32 mouse cellular contexts compared by ENCODE assay signal in genomic region chr17:65586892-65587291, GRCm38 (mm10). TPM values are rescaled to one million over a fixed set of nuclear protein-coding genes. Genes with fewer than 3 reads are reported as not detected.
DNase-seq lines count a peak whose midpoint lies in the region; ATAC-seq and TF ChIP-seq lines count a peak whose summit lies in the region.
"Had no signal": no experiment of that assay in that cellular context is flagged by ENCODE, and none has a peak within 500 bp of the region (broad histone marks: within the 10 kb centered on the region; RNA-seq: fewer than 3 reads in every experiment).

No protein-coding gene starts in this region.

- peak overlapping the region; percentile 68 for H3K27ac ChIP-seq in heart, embryonic 13.5 days (replicated peaks)
- H3K27ac ChIP-seq in heart, adult 2 months = no peak overlapping the region
- peak overlapping the region; percentile 43; the same call in 1 of the 2 replicates for H3K27ac ChIP-seq in heart, postnatal 0 days (ENCODE audit: low read depth)
- H3K27ac ChIP-seq in heart, embryonic 10.5 days = no peak overlapping the region
- H3K27ac ChIP-seq in intestine, embryonic 16.5 days (ENCODE audit: low read length) = no peak overlapping the region
- H3K27ac ChIP-seq: embryonic facial prominence, embryonic 10.5 days; embryonic facial prominence, embryonic 13.5 days; forebrain, embryonic 12.5 days; forebrain, embryonic 15.5 days; hindbrain, embryonic 14.5 days; hindbrain, postnatal 0 days had no signal

- intact Hi-C loops in heart, adult 2 months (cut with DNase I) = no loop called here

- no peak overlapping the region for H3K4me3 ChIP-seq in heart, embryonic 13.5 days
- H3K4me3 ChIP-seq in heart, adult 2 months = no peak overlapping the region
- H3K4me3 ChIP-seq in heart, postnatal 0 days (ENCODE audit: low read depth, low read length) = no peak overlapping the region
- no peak overlapping the region for H3K4me3 ChIP-seq in heart, embryonic 10.5 days
- no peak overlapping the region for H3K4me3 ChIP-seq in intestine, embryonic 16.5 days (ENCODE audit: low read length)
- H3K4me3 ChIP-seq: embryonic facial prominence, embryonic 10.5 days; embryonic facial prominence, embryonic 13.5 days; erythroblast, embryonic 14.5 days; forebrain, embryonic 12.5 days; forebrain, embryonic 15.5 days had no signal

- WGBS in heart, embryonic 13.5 days = 44% methylated on average over 3 of the region's 3 CpGs
- WGBS in heart, adult 2 months = 62% methylated on average over 3 of the region's 3 CpGs
- WGBS in heart, postnatal 0 days = 31% methylated on average over 3 of the region's 3 CpGs
- WGBS in heart, embryonic 10.5 days = 58% methylated on average over 3 of the region's 3 CpGs
- 71% methylated on average over 3 of the region's 3 CpGs for WGBS in intestine, embryonic 16.5 days

- TF ChIP-seq POLR2A in heart, adult 2 months (IDR thresholded peaks at IDR 0.05; ENCODE audit: insufficient read depth, low read depth, low read length) = no peak

- peaks cover 37% of the 10 kb centered on the region for H3K36me3 ChIP-seq in heart, embryonic 13.5 days
- H3K36me3 ChIP-seq in heart, adult 2 months (ENCODE audit: control insufficient read depth, insufficient read depth, low read length) = peaks cover 11% of the 10 kb centered on the region
- H3K36me3 ChIP-seq in heart, postnatal 0 days (replicated peaks; ENCODE audit: control insufficient read depth, insufficient read depth, low read length) = peaks cover 20% of the 10 kb centered on the region
- H3K36me3 ChIP-seq in heart, embryonic 10.5 days = peaks cover 10% of the 10 kb centered on the region
- H3K36me3 ChIP-seq in intestine, embryonic 16.5 days (ENCODE audit: control insufficient read depth, insufficient read depth, low read length) = 0 out of 2 replicates have a peak, but pooled peaks cover 3% of the 10 kb centered on the region

- peaks cover 4% of the 10 kb centered on the region; the same call in 1 of the 2 replicates for H3K79me2 ChIP-seq in heart, adult 2 months (replicated peaks; ENCODE audit: control insufficient read depth, insufficient read depth, low read length)

- H3K27me3 ChIP-seq in heart, embryonic 13.5 days (replicated peaks) = no peaks in the 10 kb centered on the region
- H3K27me3 ChIP-seq in heart, adult 2 months (ENCODE audit: control insufficient read depth, insufficient read depth, low read length) = no peaks in the 10 kb centered on the region
- H3K27me3 ChIP-seq in heart, postnatal 0 days (ENCODE audit: control insufficient read depth, insufficient read depth, low read length) = no peaks in the 10 kb centered on the region
- no peaks in the 10 kb centered on the region for H3K27me3 ChIP-seq in heart, embryonic 10.5 days (ENCODE audit: insufficient read depth, poor library complexity, severe bottlenecking)
- H3K27me3 ChIP-seq in intestine, embryonic 16.5 days (replicated peaks; ENCODE audit: control insufficient read depth, insufficient read depth, low read length) = no peaks in the 10 kb centered on the region
- H3K27me3 ChIP-seq: embryonic facial prominence, embryonic 13.5 days; forebrain, embryonic 12.5 days; forebrain, embryonic 15.5 days; Patski had no signal

- H3K4me2 ChIP-seq in heart, embryonic 13.5 days = no peak overlapping the region
- H3K4me2 ChIP-seq in heart, postnatal 0 days (ENCODE audit: low read depth, low read length) = no peak overlapping the region
- H3K4me2 ChIP-seq in intestine, embryonic 16.5 days (ENCODE audit: low read depth, low read length) = no peak overlapping the region
- H3K4me2 ChIP-seq: embryonic facial prominence, embryonic 13.5 days; forebrain, embryonic 12.5 days; forebrain, embryonic 15.5 days; hindbrain, embryonic 14.5 days had no signal

- DNase-seq in heart, adult 2 months = no peak
- DNase-seq in heart, postnatal 0 days (ENCODE audit: low spot score) = no peak
- no peak for DNase-seq in heart, embryonic 10.5 days (ENCODE audit: low spot score)
- no peak for DNase-seq in MN1 (ENCODE audit: low spot score)
- DNase-seq: adrenal gland, adult 8-10 months; adrenal gland, postnatal 25 days; cerebellum, adult 11-12 months; cerebellum, adult 8-10 months; cerebellum, postnatal 10 days; cerebellum, postnatal 36 days; embryo, embryonic 11 days; gastrocnemius, postnatal 25 days; heart, postnatal 10 days; heart, postnatal 4 days; kidney, adult 18-20 months; kidney, adult 9 months had no signal

- TF ChIP-seq CTCF in heart, adult 2 months (IDR thresholded peaks at IDR 0.05) = no peak
- TF ChIP-seq CTCF in heart, postnatal 0 days (IDR thresholded peaks at IDR 0.05; ENCODE audit: low read depth) = no peak

- TF ChIP-seq EP300 in heart, adult 2 months (IDR thresholded peaks at IDR 0.05; ENCODE audit: insufficient read depth, low read depth, low read length) = no peak
- no peak for TF ChIP-seq EP300 in heart, postnatal 0 days (IDR thresholded peaks at IDR 0.05; ENCODE audit: low read depth)

- no peak overlapping the region for H3K9ac ChIP-seq in heart, embryonic 13.5 days
- no peak overlapping the region for H3K9ac ChIP-seq in heart, adult 2 months (ENCODE audit: low read depth, low read length)
- no peak overlapping the region for H3K9ac ChIP-seq in heart, postnatal 0 days (replicated peaks; ENCODE audit: low read depth, low read length)
- H3K9ac ChIP-seq in intestine, embryonic 16.5 days (ENCODE audit: low read depth, low read length) = no peak overlapping the region
- H3K9ac ChIP-seq: embryonic facial prominence, embryonic 13.5 days; forebrain, embryonic 12.5 days; forebrain, embryonic 15.5 days; hindbrain, embryonic 14.5 days had no signal

- ATAC-seq in heart, embryonic 13.5 days (ENCODE audit: extremely low read depth, insufficient number of reproducible peaks, low FRiP score, low TSS enrichment) = no peak
- ATAC-seq in heart, postnatal 0 days (ENCODE audit: insufficient read depth, low read depth) = no peak
- peak; percentile 70 for ATAC-seq in intestine, embryonic 16.5 days
- 0 out of 2 replicates have a peak, but pooled peaks have one; percentile 4 for ATAC-seq in megakaryocyte-erythroid progenitor cell, adult 5-6 weeks (replicated peaks; ENCODE audit: low FRiP score, low TSS enrichment, poor library complexity, severe bottlenecking)
- ATAC-seq: forebrain, embryonic 15.5 days; hindbrain, postnatal 0 days; inflammation-experienced regulatory T-cells, adult 6 months; Patski had no signal

- H3K4me1 ChIP-seq in heart, embryonic 13.5 days = peaks cover 6% of the 10 kb centered on the region
- no peaks in the 10 kb centered on the region; the same call in 1 of the 2 replicates for H3K4me1 ChIP-seq in heart, adult 2 months (ENCODE audit: control insufficient read depth, insufficient read depth, low read length)
- no peaks in the 10 kb centered on the region; the same call in 1 of the 2 replicates for H3K4me1 ChIP-seq in heart, postnatal 0 days (ENCODE audit: control insufficient read depth, insufficient read depth)
- H3K4me1 ChIP-seq in heart, embryonic 10.5 days = 0 out of 2 replicates have a peak, but pooled peaks cover 6% of the 10 kb centered on the region
- no peaks in the 10 kb centered on the region for H3K4me1 ChIP-seq in intestine, embryonic 16.5 days (ENCODE audit: control insufficient read depth, insufficient read depth, low read length)
- H3K4me1 ChIP-seq: embryonic facial prominence, embryonic 10.5 days; embryonic facial prominence, embryonic 13.5 days; forebrain, embryonic 12.5 days; forebrain, embryonic 15.5 days had no signal

- H3K9me3 ChIP-seq in heart, embryonic 13.5 days = no peaks in the 10 kb centered on the region
- H3K9me3 ChIP-seq in heart, postnatal 0 days (replicated peaks; ENCODE audit: control insufficient read depth, low read length) = no peaks in the 10 kb centered on the region
- H3K9me3 ChIP-seq in heart, embryonic 10.5 days = no peaks in the 10 kb centered on the region
- H3K9me3 ChIP-seq in intestine, embryonic 16.5 days (ENCODE audit: control insufficient read depth, low read length) = no peaks in the 10 kb centered on the region
- H3K9me3 ChIP-seq: embryonic facial prominence, embryonic 10.5 days; embryonic facial prominence, embryonic 13.5 days; forebrain, embryonic 12.5 days; forebrain, embryonic 15.5 days had no signal

RNA-seq across cellular contexts. Expression of gene Vapa, which starts 26.5 kb away (rescaled TPM):
- 132 and 153 TPM in 2 replicates for polyA plus RNA-seq in heart, embryonic 13.5 days (2015; fragmentation: Nextera tagmentation; extraction: Ambion mirVana)
- total RNA-seq in heart, adult 2 months (2021) = 10 to 100 TPM; 86.1 to 91.4 TPM
- 14.3 and 21.0 TPM in 2 replicates for polyA plus RNA-seq in heart, adult 2 months (2012; rRNA removed)
- 49.8 and 79.9 TPM in 2 replicates for total RNA-seq in heart, postnatal 0 days (2014; rRNA removed; ENCODE audit: low replicate concordance)
- 139 and 144 TPM in 2 replicates for polyA plus RNA-seq in heart, postnatal 0 days (2015; fragmentation: Nextera tagmentation; extraction: Ambion mirVana)
- polyA plus RNA-seq in heart, embryonic 10.5 days (2016; fragmentation: Nextera tagmentation; extraction: Ambion mirVana) = 153 and 179 TPM in 2 replicates
- polyA plus RNA-seq in intestine, embryonic 16.5 days (2015; fragmentation: Nextera tagmentation; extraction: Ambion mirVana) = 194 and 204 TPM in 2 replicates
- total RNA-seq in megakaryocyte-erythroid progenitor cell, adult 5-6 weeks (2014; fragmentation: Nextera tagmentation) = 93.1 and 132 TPM in 2 replicates
- 94.5 and 99.9 TPM in 2 replicates for total RNA-seq in megakaryocyte-erythroid progenitor cell, adult 5-6 weeks (2017)

RNA-seq across cellular contexts. Expression of gene Tmem232, which starts 46.3 kb away (rescaled TPM):
- polyA plus RNA-seq in heart, embryonic 13.5 days (2015; fragmentation: Nextera tagmentation; extraction: Ambion mirVana) = 0.09 TPM in 2 replicates
- not detected for total RNA-seq in heart, adult 2 months (2021)
- 0.14 and 0.23 TPM in 2 replicates for polyA plus RNA-seq in heart, adult 2 months (2012; rRNA removed)
- total RNA-seq in heart, postnatal 0 days (2014; rRNA removed; ENCODE audit: low replicate concordance) = not detected in 2 replicates
- 0.18 and 0.23 TPM in 2 replicates for polyA plus RNA-seq in heart, postnatal 0 days (2015; fragmentation: Nextera tagmentation; extraction: Ambion mirVana)
- polyA plus RNA-seq in heart, embryonic 10.5 days (2016; fragmentation: Nextera tagmentation; extraction: Ambion mirVana) = 0.20 TPM in 1 of 2 replicates, not detected in the other
- polyA plus RNA-seq in intestine, embryonic 16.5 days (2015; fragmentation: Nextera tagmentation; extraction: Ambion mirVana) = not detected in 2 replicates
- total RNA-seq in megakaryocyte-erythroid progenitor cell, adult 5-6 weeks (2014; fragmentation: Nextera tagmentation) = not detected in 2 replicates
- total RNA-seq in megakaryocyte-erythroid progenitor cell, adult 5-6 weeks (2017) = not detected in 2 replicates
- total RNA-seq: adrenal gland, adult 8-10 months; adrenal gland, postnatal 25 days had no signal
- polyA plus RNA-seq: C2C12; embryonic facial prominence, embryonic 10.5 days; erythroblast, embryonic 14.5 days; forebrain, embryonic 12.5 days; inflammation-experienced regulatory T-cells, adult 6 months; Patski had no signal

RNA-seq across cellular contexts. Expression of gene Txndc2, which starts 55.1 kb away (rescaled TPM):
- polyA plus RNA-seq in heart, embryonic 13.5 days (2015; fragmentation: Nextera tagmentation; extraction: Ambion mirVana) = 0.10 TPM in 1 of 2 replicates, not detected in the other
- total RNA-seq in heart, adult 2 months (2021) = not detected
- polyA plus RNA-seq in heart, adult 2 months (2012; rRNA removed) = 0.09 and 0.12 TPM in 2 replicates
- total RNA-seq in heart, postnatal 0 days (2014; rRNA removed; ENCODE audit: low replicate concordance) = not detected in 2 replicates
- 0.16 and 0.18 TPM in 2 replicates for polyA plus RNA-seq in heart, postnatal 0 days (2015; fragmentation: Nextera tagmentation; extraction: Ambion mirVana)
- 0.12 TPM in 1 of 2 replicates, not detected in the other for polyA plus RNA-seq in heart, embryonic 10.5 days (2016; fragmentation: Nextera tagmentation; extraction: Ambion mirVana)
- not detected in 2 replicates for polyA plus RNA-seq in intestine, embryonic 16.5 days (2015; fragmentation: Nextera tagmentation; extraction: Ambion mirVana)
- not detected in 2 replicates for total RNA-seq in megakaryocyte-erythroid progenitor cell, adult 5-6 weeks (2014; fragmentation: Nextera tagmentation)
- total RNA-seq in megakaryocyte-erythroid progenitor cell, adult 5-6 weeks (2017) = not detected in 2 replicates
- total RNA-seq: gastrocnemius, adult 8-10 months; gastrocnemius, postnatal 25 days; hindbrain, postnatal 0 days had no signal
- polyA plus RNA-seq: cortical plate, adult 2 months; embryonic facial prominence, embryonic 13.5 days; erythroblast, embryonic 14.5 days; hindbrain, embryonic 11.5 days; inflammation-experienced regulatory T-cells, adult 6 months; Patski had no signal

Comparison
In these comparisons a context has a peak if more than half of its experiments do, and no peak if none do; other contexts are left out.
1. H3K27ac ChIP-seq: peak in heart, embryonic 13.5 days (single experiment) and heart, postnatal 0 days (single experiment); none in heart, adult 2 months (single experiment), heart, embryonic 10.5 days (single experiment) and intestine, embryonic 16.5 days (single experiment).
2. ATAC-seq: peak in intestine, embryonic 16.5 days (single experiment) and megakaryocyte-erythroid progenitor cell, adult 5-6 weeks (single experiment); none in heart, embryonic 13.5 days (single experiment) and heart, postnatal 0 days (single experiment).